Mouse (Mus musculus): ENCODE data around the gene Agap1.

- TF ChIP-seq CTCF (IDR thresholded peaks at IDR 0.05; ENCODE audit: borderline replicate concordance, extremely low read depth, insufficient read depth, insufficient read length): no peak
- TF ChIP-seq POLR2A (IDR thresholded peaks at IDR 0.05; ENCODE audit: borderline replicate concordance, extremely low read depth, insufficient read depth, insufficient read length, poor library complexity, severe bottlenecking): no peak
These were observed 10.6 kb upstream of the Agap1 start for GRCm38 (mm10) chr1:89444014-89444413.

All from brain, embryonic 14.5 days (tissue).